Mouse (Mus musculus): ENCODE results near the gene Ppp1r9b.

- TF ChIP-seq CTCF (IDR thresholded peaks at IDR 0.05; ENCODE audit: low read depth) (no peak), EP300 (optimal IDR thresholded peaks at IDR 0.05) (no peak)
Measured at GRCm38 (mm10) chr11:95024439-95025184, 33.8 kb downstream of the Ppp1r9b start.
